Mouse (Mus musculus) lung, postnatal 14 days (tissue): ENCODE results near the gene Ina.

Experiments
- DNase-seq: peaks from one replicate; pipeline ENCODE4 v3.0.0; 2021

Gene Ina

DNA sequence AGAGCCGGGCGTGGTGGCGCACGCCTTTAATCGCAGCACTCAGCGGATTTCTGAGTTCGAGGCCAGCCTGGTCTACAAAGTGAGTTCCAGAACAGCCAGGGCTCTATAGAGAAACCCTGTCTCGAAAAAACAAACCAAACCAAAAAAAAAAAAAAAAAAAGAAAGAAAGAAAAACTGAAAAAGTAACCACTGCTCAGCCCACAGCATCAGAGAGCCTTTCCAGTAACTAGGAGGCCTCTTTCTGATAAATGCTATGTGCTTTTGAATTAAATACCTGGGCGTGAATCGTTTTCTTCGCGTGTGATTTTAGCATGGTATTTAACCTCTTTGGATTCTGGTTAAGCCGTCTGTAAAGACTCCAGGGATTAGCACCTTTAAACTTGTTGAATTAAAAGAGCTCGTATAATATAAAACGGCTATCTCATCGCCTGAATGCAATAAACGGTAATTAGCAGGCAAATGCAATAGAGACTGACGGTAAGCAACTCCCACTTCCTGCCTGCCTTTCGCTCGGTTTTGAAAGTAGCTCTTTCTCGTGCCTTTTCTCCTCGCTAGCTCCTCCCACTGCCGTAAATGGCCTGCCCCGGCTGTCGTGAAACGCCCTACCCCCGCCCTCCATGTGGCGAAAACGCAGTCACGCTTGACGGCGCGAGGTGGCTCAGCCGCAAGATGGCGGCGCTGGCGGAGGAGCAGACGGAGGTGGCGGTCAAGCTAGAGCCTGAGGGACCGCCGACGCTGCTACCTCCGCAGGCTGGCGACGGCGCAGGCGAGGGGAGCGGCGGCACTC, 52.8 kb downstream of the Ina start, which contains the start of gene Taf5:
Gene Taf5 (plus strand): TSS at position 651 of the 787 bp plus-strand sequence.
- DNase-seq, result peak; percentile 98

DNA sequence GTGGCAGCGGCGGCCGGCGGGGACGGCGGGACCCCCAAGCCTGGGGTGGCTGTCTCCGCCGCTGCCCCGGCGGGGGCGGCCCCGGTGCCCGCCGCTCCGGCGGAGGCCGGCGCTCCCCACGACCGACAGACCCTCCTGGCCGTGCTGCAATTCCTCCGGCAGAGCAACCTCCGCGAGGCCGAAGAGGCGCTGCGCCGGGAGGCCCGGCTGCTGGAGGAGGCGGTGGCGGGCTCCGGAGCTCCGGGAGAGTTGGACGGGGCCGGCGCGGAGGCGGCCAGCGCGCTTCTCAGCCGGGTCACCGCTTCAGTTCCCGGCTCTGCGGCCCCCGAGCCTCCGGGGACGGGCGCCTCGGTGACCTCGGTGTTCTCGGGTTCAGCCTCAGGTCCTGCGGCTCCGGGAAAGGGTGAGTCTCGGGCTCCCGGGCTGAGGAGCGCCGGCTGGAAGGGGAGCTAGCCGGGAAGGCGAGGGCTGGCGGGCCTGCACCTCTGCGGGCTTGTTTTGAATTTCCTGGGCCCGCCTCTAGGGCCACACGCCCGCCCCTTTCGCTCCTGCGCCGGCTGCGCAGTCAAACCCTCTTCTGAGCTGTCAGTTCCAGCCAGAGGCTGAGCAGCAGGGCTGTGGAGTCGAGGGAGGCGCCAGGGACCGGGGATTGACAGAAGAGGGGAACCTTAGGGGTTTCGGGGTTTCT, 53.6 kb downstream of the Ina start:
- DNase-seq, result peak; percentile 85
